Mouse (Mus musculus): Measurements from ENCODE around the gene Nrg3.

Nrg3 gene

DNA sequence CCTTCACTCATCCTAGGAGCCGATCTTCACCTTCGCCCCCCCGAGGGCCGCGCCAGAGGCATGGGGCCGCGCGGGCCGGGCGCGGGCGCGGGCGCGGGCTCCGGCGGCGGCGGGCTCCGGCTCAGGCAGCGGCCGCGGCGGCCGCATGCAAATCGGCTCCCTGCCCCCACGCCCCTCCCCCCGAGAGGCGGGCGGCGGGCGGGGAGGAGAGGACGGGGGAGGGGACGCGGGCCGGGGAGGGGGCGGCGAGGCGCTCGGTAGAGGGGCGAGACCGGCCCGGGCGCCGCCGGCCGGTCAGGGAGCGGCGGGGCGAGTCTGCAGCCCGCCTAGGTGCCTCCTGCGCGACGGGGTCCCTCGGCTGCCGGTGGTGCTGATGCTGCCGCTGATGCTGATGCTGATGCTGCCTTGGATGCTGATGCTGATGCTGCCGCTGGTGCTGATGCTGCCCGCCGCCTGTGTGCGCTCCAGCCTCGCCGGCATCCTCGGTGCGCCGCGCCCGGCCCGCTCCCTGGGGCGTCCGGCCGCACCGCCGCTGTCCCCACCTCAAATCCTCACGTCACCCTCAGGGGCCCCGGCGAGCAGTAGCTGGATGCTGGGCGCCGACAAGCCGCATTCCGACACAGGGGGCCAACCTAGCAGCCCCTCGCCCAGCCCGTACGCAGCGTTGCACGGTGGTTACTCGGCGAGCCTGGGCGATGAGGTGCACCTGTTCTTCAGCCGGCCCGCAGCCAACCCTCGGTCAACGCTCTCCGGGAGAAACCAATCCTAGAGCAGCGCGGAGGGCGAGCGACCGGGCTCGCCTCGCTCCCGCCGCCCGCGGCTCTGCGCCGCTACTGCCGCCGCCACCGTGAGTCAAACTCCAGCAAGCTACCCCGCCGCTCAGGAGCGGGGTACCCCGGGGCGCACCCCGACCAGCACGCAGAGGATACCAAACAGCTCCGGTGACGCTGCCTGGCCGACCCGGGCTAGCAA is at the start of gene Nrg3:
Gene Nrg3, minus strand, starts transcription at position 299 of the 972 bp plus-strand sequence.
- DNase-seq (ENCODE audit: low spot score in 2 of 2) = no peak

DNA sequence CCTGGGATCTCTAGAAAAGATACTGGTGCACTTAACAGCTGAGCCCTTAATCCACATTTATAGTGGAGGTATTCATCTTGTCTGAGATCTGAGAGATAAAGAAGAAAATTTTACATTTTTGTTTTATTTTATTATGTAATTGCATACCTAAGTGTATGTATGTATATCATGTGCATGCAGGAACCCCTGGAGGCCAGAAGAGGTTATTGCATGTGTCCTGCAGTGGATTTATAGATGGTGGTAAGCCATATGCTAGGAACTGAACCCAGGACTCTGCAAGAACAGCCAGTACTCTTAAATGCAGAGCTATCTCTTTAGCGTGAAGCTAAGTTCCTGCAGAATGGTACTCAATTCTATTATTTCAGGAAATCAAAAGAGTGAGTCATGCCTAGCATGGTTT is 36.1 kb upstream of the Nrg3 start:
- no peak for DNase-seq (ENCODE audit: low spot score in 2 of 2)

DNA sequence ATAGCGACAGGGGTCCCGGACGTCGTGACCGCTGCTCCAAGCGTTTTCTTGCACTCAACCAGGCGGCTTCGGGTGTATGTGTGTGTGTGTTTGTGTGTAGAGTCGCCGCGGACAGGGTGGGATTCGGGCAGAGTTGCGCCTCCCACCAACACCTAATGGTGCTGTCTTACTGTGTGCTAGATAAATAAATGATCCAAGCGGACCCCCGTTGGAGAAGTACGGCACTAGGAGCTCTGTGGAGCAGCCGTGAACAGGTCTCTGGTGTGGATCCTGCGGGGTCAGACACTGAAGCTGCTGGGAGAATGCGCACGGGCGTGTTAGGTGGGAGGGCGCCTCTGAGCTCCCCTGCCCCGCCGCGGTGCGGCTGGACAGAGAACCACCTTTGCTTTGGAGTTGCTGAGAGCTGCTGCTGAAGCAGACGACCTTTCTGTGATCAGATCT is 903 bp upstream of the Nrg3 start:
- DNase-seq (ENCODE audit: low spot score in 2 of 2) = no peak

DNA sequence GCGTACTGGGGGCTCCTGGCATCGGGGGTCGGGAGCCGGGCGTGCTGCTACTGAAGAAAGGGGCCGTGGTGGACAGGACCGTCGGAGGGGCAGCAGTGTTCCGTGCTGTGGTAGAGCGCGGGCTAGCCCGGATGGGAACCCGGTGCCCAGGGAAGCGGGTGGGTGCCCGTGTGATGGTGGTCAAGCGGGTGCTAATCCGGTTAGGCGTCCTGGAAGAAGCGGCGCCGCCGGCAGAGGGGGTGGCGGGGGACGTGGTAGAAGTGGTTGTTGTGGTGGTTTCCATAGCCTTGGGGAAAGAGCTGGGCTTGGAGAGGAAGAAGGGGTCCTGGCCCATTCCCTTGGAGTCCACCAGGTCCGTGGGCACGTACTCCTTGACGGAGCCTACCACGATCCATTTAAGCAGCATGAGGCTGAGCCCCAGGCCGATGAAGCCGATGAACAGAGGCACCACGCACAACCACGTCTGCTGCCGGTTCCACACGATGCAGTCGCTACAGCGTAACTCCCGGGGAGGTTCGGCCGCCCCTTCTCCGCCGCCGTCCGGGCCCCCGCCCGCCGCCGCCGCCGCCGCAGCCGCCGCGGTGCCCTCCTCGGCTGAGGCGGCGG is 639 bp downstream of the Nrg3 start:
- no peak for DNase-seq (ENCODE audit: low spot score in 2 of 2)

DNA sequence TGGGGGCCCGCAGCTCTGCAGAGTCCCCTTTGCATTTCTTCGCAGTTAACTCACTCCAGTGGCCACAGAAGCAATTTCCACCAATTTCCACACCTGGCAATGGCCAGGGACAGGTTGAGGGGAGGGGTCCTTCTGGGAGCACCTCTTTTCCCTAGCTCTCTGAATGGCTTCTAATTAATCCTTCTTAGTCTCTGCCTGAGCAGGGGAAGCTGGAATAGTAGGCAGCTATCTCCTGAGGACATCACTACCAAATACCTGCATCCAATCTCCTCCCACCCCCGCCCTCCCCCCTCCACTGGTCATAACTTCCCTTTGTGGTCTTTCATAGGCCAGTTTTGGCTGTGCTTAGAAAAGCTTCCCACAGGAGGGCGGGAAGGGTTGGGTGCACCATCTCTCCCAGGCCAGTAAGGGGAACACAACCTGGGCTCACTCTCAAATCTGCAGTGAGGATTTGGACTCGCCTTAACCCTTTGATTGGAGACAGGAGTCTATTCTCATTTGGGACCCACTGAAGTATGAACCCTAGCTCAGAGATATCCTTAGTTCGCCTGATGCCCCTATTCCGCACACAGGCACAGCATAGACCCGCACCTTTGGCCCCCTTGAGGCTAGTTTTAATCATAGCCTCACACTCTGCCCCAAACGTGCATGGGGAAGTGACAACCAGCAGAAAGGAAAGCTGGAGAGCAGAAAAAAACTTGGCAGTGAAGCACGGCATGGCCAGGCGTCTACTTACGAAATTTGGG is 1.5 kb downstream of the Nrg3 start:
- no peak for DNase-seq (ENCODE audit: low spot score in 2 of 2)

DNA sequence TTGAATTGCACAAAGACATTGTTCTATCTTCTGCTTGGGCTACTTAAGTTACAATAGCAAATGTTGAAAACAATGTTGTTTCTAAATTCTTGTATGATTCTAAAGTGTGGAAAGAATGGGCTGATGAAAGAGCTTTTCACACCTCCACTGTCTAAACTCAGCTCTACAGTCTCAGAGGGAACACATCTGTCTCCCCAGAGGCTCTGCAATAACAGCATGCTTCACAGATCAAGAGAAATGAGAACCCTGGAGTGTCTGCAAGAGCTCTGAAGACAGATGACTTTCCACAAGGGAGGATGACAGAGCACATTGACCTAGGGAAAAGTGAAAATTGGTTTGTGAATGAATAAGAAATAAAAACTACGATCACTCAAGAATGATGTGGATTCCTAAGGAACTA is 27.4 kb downstream of the Nrg3 start:
- no peak for DNase-seq (ENCODE audit: low spot score in 2 of 2)

DNA sequence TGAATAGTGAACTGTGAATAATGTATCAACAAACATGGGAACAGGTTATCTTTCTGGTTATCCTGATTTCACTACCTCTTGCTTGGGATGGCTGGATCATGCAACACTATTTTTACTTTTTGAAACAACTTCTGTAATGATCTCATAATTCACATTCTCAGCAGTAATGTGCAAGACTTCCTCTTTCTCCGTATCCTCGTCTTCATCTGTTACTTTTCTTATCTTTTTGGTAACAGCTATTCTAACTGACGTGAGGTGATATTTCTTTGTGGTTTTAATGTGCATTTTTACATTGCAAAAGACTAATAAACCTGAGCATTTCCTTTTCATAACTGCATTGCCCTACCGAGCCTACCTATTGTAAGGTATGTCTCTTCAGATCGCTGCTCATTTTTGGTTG is 44.4 kb downstream of the Nrg3 start:
- no peak for DNase-seq (ENCODE audit: low spot score in 2 of 2)

DNA sequence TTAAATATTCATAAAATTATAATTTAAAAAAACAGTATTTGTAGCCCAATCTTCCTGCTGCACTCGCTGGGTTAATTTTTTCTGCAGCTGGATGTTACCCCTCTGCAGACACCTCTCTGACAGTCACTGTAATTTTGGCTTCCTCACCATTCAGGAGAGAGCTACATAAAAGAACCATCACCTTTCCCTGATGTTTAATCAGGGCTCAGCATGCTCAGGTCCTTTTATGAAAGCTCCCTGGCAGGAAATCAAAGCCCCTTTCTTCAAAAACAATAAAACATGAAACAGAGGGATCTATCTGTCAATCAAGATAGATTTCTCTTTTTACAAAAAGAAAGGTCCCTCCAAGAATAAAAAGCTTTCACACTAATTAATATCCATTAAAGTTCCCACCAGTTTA is 51.0 kb downstream of the Nrg3 start:
- no peak for DNase-seq (ENCODE audit: low spot score in 2 of 2)

DNA sequence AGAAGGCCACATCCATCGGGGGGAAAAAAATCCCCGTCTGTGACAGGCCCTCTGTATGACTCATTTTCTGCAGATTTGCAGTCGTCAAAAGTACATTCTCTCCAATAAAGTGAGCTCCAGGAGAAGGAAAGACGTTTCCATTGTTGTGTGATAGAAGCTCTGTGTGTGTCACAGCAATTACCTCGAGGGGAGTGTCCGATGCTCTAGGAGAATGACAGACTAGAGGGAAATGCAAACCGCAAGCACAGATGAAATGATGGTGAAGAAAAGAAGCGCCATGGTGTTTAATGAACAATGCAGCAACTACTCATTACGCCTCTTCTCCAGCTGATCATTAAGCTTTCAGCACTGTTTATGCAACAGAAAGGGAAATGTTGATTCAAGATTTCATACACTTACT is 59.6 kb downstream of the Nrg3 start:
- no peak for DNase-seq (ENCODE audit: low spot score in 2 of 2)

DNA sequence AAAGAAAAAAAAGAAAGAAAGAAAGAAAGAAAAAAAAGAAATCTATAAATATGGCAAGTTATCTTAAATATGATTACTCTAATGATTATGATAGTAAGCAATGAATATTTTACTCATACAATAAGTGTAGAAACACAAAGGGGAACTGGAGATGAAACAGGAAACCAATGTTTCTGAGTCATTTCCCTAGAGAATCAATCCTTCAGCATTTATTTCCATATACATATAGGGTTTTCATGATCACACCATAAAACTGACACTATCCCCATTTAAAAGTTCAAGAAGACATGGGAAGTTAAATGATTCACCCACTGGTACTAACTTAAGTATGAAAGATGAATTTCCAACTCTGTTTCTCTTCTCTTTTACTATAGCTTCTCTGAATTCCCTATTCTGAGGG is 86.0 kb downstream of the Nrg3 start:
- no peak for DNase-seq (ENCODE audit: low spot score in 2 of 2)

DNA sequence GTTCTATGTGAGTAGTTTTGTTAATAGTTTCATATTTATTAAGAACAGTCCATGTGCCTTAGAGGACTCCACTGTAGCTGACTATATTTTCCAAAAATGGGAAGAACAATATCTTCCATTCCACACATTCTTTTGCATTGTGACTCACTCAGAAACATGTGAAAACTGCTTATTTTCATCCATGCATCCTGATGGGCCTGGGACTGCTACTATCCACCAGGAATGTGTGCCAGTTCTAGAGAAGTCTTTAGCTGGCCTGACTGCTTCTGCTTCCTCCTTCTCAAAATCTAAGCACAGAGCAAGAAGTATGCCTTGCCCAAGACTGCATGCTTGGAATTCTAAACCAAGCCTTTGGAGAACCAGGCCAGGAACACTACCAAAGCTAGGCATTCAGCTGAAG is 91.6 kb downstream of the Nrg3 start:
- DNase-seq (ENCODE audit: low spot score in 2 of 2) = no peak

DNA sequence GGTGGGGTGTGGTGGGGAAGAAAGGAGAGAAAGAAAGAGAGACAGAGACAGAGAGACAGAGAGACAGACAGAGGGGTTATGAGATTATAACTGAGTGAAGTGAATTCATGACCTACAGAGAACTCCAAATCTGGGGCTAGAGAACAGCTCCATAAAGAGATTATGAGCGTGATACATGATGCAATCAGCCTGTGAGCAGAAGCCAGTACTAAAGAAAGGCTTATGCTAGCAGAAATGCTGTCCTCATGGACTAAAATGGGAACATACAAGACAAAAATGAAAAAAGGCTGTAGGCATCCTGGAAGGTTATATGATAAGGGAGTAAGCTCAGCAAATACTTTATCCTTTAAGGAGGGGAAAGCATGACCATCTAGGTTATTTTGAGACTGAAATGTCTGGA is 99.7 kb downstream of the Nrg3 start:
- DNase-seq (ENCODE audit: low spot score in 2 of 2) = no peak

DNA sequence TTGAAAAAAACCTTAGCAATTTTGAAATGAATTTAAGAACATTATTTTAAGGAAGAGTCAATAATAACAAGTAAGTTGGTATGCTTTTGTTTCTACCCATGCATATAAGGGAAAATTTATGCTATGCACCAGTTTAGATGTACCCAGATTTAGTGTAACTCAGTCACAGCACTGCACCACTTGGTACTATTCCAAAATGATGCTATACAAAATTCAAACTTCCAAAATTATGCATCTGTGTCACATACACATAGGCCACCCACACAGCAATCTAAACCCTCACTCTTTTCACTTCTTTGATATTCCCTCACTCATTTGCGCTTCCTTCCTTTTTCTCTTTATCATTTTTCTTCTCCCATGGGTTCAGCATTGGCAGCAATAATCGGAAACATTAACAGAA is 116.6 kb downstream of the Nrg3 start:
- no peak for DNase-seq (ENCODE audit: low spot score in 2 of 2)

DNA sequence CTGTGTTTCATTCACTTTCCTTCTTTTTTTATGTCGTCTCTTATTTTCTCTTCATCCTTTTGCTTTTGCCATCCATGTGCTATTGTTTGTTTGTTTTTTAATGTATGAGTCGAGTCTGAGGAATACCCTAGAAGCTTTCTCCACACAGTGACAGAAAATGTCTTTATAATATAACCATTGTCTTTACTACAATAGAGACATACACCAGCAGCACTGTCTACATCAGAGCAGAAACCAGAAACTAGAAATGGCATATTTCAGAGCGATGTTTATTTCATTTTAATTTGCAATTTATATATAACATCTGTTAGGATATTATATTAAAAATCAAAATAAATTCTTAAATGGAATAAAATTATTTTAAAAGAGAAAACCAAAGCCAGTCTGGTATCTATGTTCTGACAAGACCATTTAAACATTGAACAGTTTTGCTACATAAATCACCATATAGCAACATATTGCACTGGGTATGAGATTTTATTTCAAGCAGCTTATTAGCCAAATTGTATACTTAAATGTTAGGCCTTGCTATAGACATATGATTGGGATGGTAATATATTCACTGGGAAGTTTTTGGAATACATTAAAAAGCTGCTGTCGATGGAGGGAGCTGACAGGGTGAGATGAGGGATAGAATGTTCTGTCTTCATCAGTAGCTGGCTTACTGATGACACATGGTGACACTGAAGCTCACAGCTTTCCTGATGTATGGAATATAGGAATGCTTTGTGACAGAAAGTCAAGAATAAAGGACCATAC is 120.7 kb downstream of the Nrg3 start:
- no peak for DNase-seq (ENCODE audit: low spot score in 2 of 2)

DNA sequence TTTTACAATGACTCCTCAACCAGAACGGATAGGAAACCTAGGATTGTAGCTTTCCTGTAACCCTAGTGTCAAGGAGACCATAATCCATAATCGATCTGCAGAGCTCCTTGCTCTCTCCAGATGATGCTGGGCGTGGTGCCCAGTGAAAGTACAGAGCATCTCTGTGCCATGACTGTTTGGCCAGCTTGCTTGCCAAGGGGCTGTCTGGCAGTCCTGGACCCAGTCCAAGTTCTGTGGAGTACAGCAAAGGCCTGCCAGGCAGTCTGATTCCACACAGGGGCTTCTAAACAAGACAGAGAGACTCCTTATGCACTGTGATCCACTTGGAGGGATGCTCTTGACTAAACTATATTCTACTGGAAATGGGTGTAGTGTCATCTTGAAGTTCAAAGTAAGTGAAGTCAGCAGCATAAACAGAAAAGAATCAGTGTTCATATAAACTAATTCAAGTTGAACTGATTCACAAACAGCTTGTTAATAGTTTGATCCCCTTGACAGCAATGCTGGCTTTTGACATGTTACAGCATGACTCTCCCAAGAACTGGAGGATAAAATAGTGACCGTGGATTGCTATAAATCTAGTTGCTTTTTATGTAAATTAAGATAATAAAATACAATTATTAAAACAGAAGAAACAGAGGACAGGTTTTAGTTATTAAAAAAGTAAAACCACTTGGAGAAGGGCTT is 155.3 kb downstream of the Nrg3 start:
- DNase-seq (ENCODE audit: low spot score in 2 of 2) = no peak

DNA sequence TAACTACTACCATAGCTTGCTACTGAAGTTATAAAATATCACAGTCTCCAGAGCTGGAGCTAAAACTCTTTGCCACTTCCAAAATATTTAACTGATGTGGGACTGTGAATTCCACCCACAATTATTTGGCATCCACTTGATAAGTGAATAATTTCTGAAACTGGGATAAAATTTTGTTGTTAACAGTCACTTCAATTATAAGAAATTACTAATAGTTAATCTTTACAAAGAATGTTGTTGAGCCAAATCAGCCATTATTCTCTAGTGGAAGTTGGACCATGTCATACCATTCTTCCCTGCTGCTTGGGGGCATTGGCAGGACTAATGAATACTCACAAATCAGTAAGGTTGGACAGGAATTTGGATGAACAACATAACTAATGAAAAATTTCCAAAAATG is 158.8 kb downstream of the Nrg3 start:
- DNase-seq (ENCODE audit: low spot score in 2 of 2) = no peak

DNA sequence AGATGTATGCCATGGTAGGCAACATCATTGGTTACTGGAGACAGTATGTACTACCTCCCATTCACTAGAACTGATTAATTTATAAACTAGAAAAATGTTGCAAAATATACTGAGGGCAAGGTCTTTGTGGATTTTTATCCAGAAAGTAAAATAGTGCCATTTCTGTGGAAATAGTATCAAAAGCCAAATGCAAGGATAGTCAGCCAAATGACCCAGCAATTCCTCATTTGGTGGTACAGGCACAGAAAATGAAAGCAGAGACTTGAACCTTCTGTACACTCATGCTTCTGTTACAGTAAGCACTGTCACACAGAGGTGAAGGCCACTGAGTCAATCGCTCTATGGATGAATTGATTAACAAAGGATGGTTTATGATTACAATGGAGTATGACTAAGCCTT is 207.8 kb downstream of the Nrg3 start:
- DNase-seq (ENCODE audit: low spot score in 2 of 2) = no peak

DNA sequence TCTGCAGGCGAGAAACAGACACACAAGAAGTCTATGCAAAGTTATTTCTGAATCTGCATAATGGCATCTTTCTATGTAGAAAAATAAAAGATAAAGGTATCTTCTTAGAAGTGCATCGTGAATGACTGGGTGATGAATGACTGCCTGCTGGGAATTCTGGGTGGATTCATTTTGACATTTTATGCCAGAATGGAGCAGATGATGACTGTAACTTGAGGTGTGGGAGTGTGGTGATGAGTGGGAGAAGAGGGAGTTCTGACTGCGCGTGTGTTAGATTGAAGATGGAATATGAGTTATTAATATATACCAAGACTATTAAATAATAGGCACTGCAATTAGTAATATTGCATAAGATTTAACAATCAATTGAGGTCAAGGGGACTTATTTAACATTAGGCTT is 208.5 kb downstream of the Nrg3 start:
- DNase-seq (ENCODE audit: low spot score in 2 of 2) = no peak

DNA sequence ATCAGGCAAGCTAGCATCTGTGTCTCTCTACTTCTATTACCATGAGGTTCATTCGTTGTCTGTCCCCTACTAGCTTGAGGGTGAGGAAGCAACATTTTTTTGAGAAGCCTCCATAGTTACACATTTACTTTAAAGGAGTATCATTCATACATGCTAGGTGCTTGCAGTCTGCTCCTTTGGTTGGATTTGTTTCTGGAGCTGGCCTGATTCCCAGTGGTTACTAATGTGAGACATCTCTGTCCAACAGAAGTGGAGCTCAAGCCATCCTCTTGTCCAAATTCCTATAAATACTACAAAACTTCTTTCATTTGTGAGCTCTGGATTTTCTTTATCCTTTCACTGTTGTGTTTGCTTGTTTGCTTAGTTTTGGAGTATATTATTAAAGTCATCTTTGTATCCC is 211.9 kb downstream of the Nrg3 start:
- no peak for DNase-seq (ENCODE audit: low spot score in 2 of 2)

DNA sequence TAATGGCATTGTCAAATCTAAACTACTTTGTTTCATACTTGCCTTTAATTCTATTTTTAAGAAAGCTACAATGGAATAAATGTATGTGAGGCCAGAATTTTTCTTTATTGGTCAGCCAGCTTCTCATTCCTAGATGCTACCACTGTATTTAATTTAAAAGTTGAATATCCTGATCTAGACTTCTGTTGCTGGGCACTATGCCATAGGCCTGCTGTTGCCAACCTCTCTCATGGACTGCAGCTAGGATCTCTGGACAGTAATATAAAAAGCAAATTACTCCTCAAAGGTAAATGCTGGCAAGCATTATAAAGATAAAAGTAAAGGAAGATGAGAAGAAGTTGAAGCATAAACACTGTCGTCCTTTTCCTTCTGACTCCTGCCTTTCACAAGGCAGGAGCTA is 217.5 kb downstream of the Nrg3 start:
- DNase-seq (ENCODE audit: low spot score in 2 of 2) = no peak

DNA sequence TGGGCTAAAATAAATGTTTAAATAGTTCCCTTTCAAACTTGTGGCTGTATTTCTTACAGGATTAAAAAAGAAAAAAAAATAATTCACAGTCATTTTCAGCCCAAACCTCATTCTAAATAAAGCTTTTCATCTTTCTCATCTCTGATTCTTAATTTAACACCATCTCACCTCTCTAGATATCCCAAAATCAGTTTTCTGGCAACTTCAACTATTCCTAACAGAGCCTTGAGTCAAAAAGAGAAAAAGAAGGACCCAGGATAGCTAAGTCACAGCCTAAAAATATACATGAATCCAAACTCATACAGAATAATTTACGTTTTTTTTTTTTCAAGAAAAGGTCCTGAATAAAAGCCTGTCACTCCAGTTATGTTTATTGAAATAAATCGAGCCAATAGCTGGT is 232.6 kb downstream of the Nrg3 start:
- DNase-seq (ENCODE audit: low spot score in 2 of 2) = no peak

All from urinary bladder, postnatal 36 days (tissue).